Mouse (Mus musculus): Measurements from ENCODE around the gene Ush1c. TPM values are rescaled to one million over a fixed set of nuclear protein-coding genes. Genes with fewer than 3 reads are reported as not detected.

Gene Ush1c
- polyA plus RNA-seq, 1 experiment: 2.8 TPM

- TF ChIP-seq CTCF (IDR thresholded peaks at IDR 0.05; ENCODE audit: control insufficient read depth, insufficient read depth, insufficient replicate concordance, low read depth, low read length) (no peak), POLR2A (IDR thresholded peaks at IDR 0.05; ENCODE audit: control insufficient read depth, low read depth, low read length) (no peak)
- Histone ChIP-seq H3K4me1 (ENCODE audit: control insufficient read depth, insufficient read depth, low read length) (no peaks in the 10 kb centered on the region), H3K4me3 (ENCODE audit: control insufficient read depth, low read depth, low read length) (no peak overlapping the region), H3K27ac (ENCODE audit: control insufficient read depth, insufficient read depth, low read depth, low read length) (no peak overlapping the region), H3K36me3 (ENCODE audit: control insufficient read depth, insufficient read depth, low read length) (no peaks in the 10 kb centered on the region), H3K27me3 (ENCODE audit: control insufficient read depth, insufficient read depth, low read length) (no peaks in the 10 kb centered on the region)
Observed at GRCm38 (mm10) chr7:46236363-46236762, 1.9 kb downstream of the Ush1c start.

GRCm38 (mm10) chr7:46235948-46236347, 2.4 kb downstream of the Ush1c start:
- Histone ChIP-seq H3K36me3 (ENCODE audit: control insufficient read depth, insufficient read depth, low read length) (no peaks in the 10 kb centered on the region), H3K4me1 (ENCODE audit: control insufficient read depth, insufficient read depth, low read length) (no peaks in the 10 kb centered on the region), H3K27ac (ENCODE audit: control insufficient read depth, insufficient read depth, low read depth, low read length) (no peak overlapping the region), H3K4me3 (ENCODE audit: control insufficient read depth, low read depth, low read length) (no peak overlapping the region), H3K27me3 (ENCODE audit: control insufficient read depth, insufficient read depth, low read length) (no peaks in the 10 kb centered on the region)
- TF ChIP-seq CTCF (IDR thresholded peaks at IDR 0.05; ENCODE audit: control insufficient read depth, insufficient read depth, insufficient replicate concordance, low read depth, low read length): no peak

DNA sequence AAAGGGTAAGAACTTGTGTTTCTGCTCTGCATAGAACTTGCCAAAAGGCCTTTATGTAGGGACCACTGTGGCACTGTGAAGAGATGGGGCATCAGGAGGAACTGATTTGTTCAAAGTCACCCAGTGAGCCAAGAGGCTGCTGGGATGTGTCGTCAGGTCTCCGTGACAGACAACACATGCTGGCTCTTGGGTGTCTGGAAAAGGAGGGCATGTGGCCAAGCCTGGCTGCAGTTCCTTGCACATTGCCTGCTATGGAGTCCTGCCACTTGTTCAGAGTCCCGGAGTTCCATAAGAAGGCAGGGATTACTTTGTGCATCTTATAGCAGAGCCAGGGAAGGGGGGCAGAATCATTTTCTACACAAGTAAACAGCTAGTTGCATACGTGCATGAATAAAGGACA, 11.4 kb downstream of the Ush1c start:
- no peaks in the 10 kb centered on the region for H3K27me3 ChIP-seq (ENCODE audit: control insufficient read depth, insufficient read depth, low read length)
- H3K4me3 ChIP-seq (ENCODE audit: control insufficient read depth, low read depth, low read length): no peak overlapping the region
- H3K27ac ChIP-seq (ENCODE audit: control insufficient read depth, insufficient read depth, low read depth, low read length): no peak overlapping the region
- no peaks in the 10 kb centered on the region for H3K4me1 ChIP-seq (ENCODE audit: control insufficient read depth, insufficient read depth, low read length)
- H3K36me3 ChIP-seq (ENCODE audit: control insufficient read depth, insufficient read depth, low read length): no peaks in the 10 kb centered on the region
- TF ChIP-seq CTCF (IDR thresholded peaks at IDR 0.05; ENCODE audit: control insufficient read depth, insufficient read depth, insufficient replicate concordance, low read depth, low read length) (no peak), POLR2A (IDR thresholded peaks at IDR 0.05; ENCODE audit: control insufficient read depth, low read depth, low read length) (no peak)

- Histone ChIP-seq H3K4me3 (ENCODE audit: control insufficient read depth, low read depth, low read length) (no peak overlapping the region), H3K4me1 (ENCODE audit: control insufficient read depth, insufficient read depth, low read length) (no peaks in the 10 kb centered on the region), H3K27ac (ENCODE audit: control insufficient read depth, insufficient read depth, low read depth, low read length) (no peak overlapping the region), H3K36me3 (ENCODE audit: control insufficient read depth, insufficient read depth, low read length) (no peaks in the 10 kb centered on the region), H3K27me3 (ENCODE audit: control insufficient read depth, insufficient read depth, low read length) (no peaks in the 10 kb centered on the region)
- TF ChIP-seq POLR2A (IDR thresholded peaks at IDR 0.05; ENCODE audit: control insufficient read depth, low read depth, low read length): no peak
- TF ChIP-seq CTCF (IDR thresholded peaks at IDR 0.05; ENCODE audit: control insufficient read depth, insufficient read depth, insufficient replicate concordance, low read depth, low read length): peak; percentile 71
Observed at GRCm38 (mm10) chr7:46226253-46226652, 12.1 kb downstream of the Ush1c start.

DNA sequence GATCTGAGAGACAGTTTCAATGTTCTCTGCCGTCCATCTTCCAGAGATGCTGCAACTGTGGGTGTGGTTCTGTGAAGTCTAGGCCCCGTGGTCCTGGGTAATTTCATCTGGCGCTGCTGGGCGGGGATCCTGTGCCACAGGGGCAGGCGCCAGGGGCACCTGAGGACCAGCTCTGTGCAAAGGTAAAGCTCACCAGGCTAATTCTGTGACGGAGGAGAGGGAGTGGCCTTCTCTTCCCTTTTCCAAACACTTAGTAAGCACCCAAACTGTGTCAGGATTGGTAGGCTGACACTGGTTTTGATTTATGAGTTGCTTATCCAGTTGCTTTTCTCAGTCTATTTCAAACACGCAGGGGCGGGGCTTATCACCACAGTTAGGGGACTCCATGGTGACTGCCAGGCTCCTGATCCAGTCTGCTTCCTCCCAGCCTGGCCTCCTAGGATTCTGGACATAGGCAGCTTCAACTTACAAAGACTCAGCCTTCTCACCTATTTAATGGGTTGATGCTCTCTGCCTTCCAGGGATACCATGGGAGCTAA, 17.6 kb downstream of the Ush1c start:
- Histone ChIP-seq H3K27ac (ENCODE audit: control insufficient read depth, insufficient read depth, low read depth, low read length) (no peak overlapping the region), H3K27me3 (ENCODE audit: control insufficient read depth, insufficient read depth, low read length) (no peaks in the 10 kb centered on the region), H3K4me1 (ENCODE audit: control insufficient read depth, insufficient read depth, low read length) (peaks cover 8% of the 10 kb centered on the region), H3K36me3 (ENCODE audit: control insufficient read depth, insufficient read depth, low read length) (no peaks in the 10 kb centered on the region), H3K4me3 (ENCODE audit: control insufficient read depth, low read depth, low read length) (no peak overlapping the region)
- TF ChIP-seq POLR2A (IDR thresholded peaks at IDR 0.05; ENCODE audit: control insufficient read depth, low read depth, low read length) (no peak), CTCF (IDR thresholded peaks at IDR 0.05; ENCODE audit: control insufficient read depth, insufficient read depth, insufficient replicate concordance, low read depth, low read length) (no peak)

DNA sequence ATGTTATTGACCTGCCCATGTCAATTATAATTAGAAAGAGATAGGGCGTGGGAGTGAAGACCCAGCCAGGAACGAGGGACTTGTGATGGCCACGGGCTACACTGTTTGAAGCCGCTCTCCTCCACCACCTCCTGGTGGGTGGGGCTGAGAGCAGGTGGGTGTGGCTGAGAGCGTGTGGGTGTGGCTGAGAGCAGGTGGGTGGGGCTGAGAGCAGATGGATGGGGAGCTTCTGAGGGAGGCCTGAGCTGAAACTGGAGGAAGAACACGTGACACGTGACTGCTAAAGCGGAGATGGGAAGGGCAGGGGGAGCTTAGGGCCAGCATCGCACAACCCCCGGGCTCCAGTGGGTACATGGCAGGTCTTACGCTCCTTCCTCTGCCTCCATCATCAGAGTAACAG, 19.9 kb downstream of the Ush1c start:
- H3K4me1 ChIP-seq (ENCODE audit: control insufficient read depth, insufficient read depth, low read length): peaks cover 8% of the 10 kb centered on the region
- H3K27ac ChIP-seq (ENCODE audit: control insufficient read depth, insufficient read depth, low read depth, low read length): no peak overlapping the region
- no peaks in the 10 kb centered on the region for H3K27me3 ChIP-seq (ENCODE audit: control insufficient read depth, insufficient read depth, low read length)
- H3K4me3 ChIP-seq (ENCODE audit: control insufficient read depth, low read depth, low read length): no peak overlapping the region
- TF ChIP-seq CTCF (IDR thresholded peaks at IDR 0.05; ENCODE audit: control insufficient read depth, insufficient read depth, insufficient replicate concordance, low read depth, low read length): no peak
- no peak for TF ChIP-seq POLR2A (IDR thresholded peaks at IDR 0.05; ENCODE audit: control insufficient read depth, low read depth, low read length)
- no peaks in the 10 kb centered on the region for H3K36me3 ChIP-seq (ENCODE audit: control insufficient read depth, insufficient read depth, low read length)

DNA sequence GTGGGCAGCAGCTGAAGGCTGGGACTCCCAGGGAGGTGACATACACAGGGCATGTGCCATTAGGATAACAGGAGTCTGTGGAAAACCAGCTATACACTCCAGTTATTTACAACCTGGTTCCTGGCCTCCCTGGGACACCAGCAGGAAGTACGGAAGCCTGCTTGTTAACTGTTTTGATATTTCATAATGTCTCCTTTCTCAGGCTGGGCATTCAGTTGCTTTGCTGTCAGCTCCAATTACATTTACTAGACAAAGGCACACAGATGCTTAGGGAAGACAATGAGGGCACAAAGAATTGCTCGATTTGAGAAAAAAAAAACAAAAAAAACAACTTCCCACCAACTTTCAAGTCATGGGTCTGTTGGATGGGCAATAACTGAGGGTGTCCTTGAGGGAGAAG, 21.8 kb downstream of the Ush1c start:
- H3K4me3 ChIP-seq (ENCODE audit: control insufficient read depth, low read depth, low read length): no peak overlapping the region
- no peak for TF ChIP-seq POLR2A (IDR thresholded peaks at IDR 0.05; ENCODE audit: control insufficient read depth, low read depth, low read length)
- no peak for TF ChIP-seq CTCF (IDR thresholded peaks at IDR 0.05; ENCODE audit: control insufficient read depth, insufficient read depth, insufficient replicate concordance, low read depth, low read length)

DNA sequence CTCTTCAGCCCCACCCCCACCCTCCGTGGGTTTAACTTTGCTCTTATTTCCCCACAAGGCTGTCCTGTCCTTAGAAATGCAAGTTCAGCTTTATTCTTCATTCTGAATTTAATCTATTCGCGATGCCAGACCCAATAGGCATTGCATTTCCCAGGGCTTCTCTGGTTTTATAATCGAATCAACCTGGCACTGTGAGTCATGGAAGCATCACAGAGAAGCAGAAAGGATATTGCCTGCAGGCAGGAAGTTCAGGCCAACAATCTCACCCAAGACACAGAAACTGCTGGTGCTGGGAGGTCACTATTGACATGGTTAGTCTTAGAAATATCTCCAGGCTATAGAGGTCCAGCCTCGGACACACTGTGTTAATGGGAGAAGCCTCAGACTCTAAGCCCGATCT, 28.0 kb downstream of the Ush1c start:
- no peaks in the 10 kb centered on the region for H3K36me3 ChIP-seq (ENCODE audit: control insufficient read depth, insufficient read depth, low read length)
- no peak overlapping the region for H3K27ac ChIP-seq (ENCODE audit: control insufficient read depth, insufficient read depth, low read depth, low read length)
- no peak overlapping the region for H3K4me3 ChIP-seq (ENCODE audit: control insufficient read depth, low read depth, low read length)
- no peaks in the 10 kb centered on the region for H3K4me1 ChIP-seq (ENCODE audit: control insufficient read depth, insufficient read depth, low read length)
- TF ChIP-seq CTCF (IDR thresholded peaks at IDR 0.05; ENCODE audit: control insufficient read depth, insufficient read depth, insufficient replicate concordance, low read depth, low read length): no peak
- no peak for TF ChIP-seq POLR2A (IDR thresholded peaks at IDR 0.05; ENCODE audit: control insufficient read depth, low read depth, low read length)
- no peaks in the 10 kb centered on the region for H3K27me3 ChIP-seq (ENCODE audit: control insufficient read depth, insufficient read depth, low read length)

More for the DNA sequence above, 21.8 kb downstream of the Ush1c start:
- Histone ChIP-seq H3K27ac (ENCODE audit: control insufficient read depth, insufficient read depth, low read depth, low read length) (no peak overlapping the region), H3K4me1 (ENCODE audit: control insufficient read depth, insufficient read depth, low read length) (peaks cover 8% of the 10 kb centered on the region), H3K36me3 (ENCODE audit: control insufficient read depth, insufficient read depth, low read length) (no peaks in the 10 kb centered on the region), H3K27me3 (ENCODE audit: control insufficient read depth, insufficient read depth, low read length) (no peaks in the 10 kb centered on the region)

Measured in testis, adult 2 months (tissue).